Mouse (Mus musculus) spleen, postnatal 36 days (tissue): Measurements from ENCODE around the gene Fzr1.

Experiments used
- DNase-seq, 2 experiments: peaks; one replicate each; pipeline ENCODE4 v3.0.0; 2022; ENCODE audit warnings: low spot score in 2 of 2, mixed read lengths in 1 of 2

Gene Fzr1

DNA sequence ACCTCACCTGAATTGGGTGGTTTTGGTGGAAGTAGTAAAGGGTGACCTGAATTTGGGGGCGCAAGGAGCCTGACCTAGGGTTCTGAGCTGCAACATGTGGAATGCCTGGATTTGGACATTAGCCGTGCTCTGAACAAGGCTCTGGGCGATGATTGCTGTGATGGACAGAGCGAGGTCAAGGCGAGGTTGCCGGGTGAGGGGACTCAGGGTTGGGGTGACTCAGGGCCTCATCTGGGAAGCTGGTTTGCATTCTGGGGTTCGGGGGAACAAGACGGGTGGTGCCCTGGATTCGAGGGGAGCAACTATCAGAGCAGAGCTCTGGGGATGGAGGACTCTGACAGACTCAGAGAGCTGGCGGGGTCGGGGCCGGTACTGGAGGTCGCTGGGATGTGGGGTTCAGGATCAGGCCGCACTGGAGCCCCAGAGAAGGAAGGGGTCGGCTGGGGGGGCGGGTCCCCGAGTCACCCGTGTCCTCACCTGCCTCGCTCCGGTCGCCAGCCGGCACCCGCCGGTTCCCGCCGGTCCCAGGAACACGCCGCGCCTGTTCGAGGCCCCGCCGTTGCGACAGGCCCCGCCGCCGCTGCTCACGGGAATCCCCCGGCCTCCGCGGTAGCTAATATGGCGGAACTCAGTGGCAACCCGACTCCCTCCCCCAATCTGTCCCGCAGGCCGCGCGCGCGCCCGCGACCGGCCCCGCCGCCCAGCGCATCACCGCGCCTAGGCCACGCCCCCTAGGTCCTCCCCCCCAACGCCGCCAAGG is at the start of gene Fzr1:
Gene Fzr1, minus strand, starts transcription at position 724 of the 760 bp plus-strand sequence.
- no peak for DNase-seq

DNA sequence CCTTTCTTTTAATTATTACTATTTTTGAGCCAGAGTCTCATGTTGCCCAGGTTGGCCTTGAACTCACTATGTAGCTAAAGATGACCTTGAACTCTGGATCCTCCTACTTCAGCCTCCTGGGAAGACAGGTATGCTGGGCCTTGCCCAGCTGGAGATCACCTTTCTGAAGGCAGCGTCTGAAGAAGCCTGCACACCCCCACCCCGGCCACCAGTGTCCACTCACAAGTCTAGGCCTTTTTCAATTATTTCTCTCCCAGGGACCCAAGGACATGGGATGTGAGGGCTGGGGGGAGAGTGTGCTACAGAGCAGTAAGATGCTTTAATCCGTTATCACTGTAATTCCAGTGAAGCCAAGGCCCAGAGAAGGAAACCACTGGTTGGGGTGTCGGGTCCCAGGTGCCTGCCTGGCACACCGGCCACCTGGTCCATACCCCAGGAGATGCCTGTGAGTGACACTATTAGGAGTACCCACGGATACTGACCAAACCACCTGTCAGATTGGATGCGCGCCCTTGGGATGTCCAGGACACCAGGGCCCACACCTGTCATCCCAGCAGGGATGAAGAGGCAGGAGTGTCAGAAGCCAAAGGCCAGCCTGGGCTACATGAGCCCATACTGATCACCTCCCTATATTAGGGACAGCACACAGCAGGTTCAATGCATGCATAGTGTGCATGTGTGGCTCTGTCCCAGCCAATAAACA is 49.6 kb upstream of the Fzr1 start:
- DNase-seq: no peak

DNA sequence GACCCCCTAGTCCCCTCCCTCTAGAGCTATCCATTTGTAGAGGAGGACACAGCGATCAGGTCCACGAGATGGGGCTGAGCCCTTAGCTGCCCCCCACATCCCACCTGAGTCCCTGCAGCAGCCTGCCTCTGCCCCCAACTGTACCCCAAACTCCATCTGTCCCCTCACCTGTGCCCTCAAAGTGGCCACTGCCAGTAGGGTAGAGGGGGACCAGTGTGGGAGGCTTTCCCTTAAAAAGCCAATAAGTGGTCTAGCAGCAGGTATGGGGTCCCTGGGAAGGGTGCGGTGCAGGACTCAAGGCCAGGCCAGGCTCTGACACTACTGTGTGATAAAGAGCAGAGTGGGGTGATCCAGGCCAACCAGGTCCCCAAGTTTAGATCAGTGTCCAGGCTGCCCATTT is 49.0 kb upstream of the Fzr1 start:
- DNase-seq: no peak

DNA sequence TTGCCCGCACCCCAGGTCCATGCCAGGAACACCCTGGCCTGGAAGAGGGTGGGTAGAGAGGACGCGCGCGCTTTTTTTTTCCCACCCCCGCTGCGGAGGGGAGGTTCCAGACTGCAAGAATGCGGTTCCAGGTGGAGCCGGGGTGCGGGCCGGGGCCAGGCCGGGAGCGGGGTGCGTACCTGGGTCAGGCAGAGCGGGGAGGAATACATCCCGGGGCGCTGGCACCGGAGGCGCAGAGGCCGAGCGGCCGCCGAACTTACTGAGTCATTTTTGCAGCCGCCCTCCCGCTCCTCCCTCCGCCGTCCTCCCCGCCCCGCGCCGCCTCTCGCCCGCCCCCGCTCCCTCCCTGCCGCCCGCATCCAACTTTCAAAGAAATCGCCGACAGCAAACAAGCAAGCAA is 48.6 kb upstream of the Fzr1 start:
- DNase-seq: no peak

DNA sequence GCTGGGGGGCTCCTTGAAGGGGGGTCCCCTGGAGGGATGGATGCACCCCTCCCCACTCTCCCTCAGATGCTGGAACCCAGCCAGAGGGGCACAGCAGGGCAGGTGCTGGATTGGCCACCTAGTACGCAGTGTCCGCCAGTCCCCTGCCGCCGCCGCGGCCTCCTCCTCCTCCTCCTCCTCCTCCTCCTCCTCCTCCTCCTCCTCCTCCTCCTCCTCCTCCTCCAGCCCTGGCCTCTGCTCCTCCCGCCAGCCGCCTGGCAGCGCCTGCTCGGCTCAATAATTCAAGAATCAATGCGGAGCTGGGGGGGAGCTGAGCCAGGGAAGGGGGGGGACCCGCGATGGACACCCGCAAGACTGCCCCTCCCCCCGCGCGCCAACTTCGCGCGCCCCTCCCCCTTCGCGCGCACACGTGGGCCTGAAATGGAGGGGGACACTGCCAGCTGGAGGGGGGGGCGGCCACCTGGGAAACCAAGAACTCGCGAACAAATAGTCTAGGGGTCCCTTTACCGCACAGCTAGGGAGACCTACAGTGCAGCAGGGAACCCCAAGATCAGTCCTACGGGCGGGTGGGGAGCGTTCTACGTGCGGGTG is 47.9 kb upstream of the Fzr1 start:
- DNase-seq: no peak

GRCm38 (mm10) chr10:81425236-81425850 is 47.0 kb upstream of the Fzr1 start:
- DNase-seq: no peak

GRCm38 (mm10) chr10:81424246-81425051 is 46.1 kb upstream of the Fzr1 start:
- DNase-seq: no peak

DNA sequence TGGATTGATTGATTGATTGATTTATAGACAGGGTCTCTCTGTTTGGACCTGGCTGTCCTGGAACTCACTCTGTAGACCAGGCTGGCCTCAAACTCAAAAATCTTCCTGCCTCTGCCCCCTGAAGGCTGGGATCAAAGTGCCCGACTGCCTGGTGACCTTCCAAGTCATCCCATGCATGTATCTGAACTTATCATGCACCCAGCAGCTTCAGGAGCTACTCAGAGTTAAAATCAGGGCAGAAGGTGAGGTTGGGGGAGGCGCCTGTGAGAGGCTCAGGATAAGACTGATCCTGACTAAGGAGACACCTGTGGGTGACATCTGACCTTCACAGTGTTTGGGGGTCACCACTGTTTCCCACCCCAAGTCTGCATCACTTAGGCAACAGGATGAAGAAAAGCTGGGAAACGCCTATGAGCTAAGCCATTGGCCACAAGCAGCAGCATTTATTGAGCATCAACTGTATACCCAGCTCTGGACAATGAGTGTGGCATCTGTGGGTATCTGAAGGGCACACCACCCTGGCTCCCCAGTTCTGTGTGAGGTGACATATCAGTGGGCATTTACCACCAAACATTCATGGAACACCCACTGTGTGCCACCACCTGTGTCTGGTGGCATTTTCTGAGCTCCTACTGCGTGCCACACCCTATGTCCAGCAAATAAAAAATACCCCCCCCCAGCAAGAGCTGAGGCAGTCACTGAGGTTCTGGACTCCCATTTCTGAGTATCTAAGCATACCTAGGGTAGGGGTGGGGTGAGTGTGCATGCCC is 45.3 kb upstream of the Fzr1 start:
- no peak for DNase-seq

DNA sequence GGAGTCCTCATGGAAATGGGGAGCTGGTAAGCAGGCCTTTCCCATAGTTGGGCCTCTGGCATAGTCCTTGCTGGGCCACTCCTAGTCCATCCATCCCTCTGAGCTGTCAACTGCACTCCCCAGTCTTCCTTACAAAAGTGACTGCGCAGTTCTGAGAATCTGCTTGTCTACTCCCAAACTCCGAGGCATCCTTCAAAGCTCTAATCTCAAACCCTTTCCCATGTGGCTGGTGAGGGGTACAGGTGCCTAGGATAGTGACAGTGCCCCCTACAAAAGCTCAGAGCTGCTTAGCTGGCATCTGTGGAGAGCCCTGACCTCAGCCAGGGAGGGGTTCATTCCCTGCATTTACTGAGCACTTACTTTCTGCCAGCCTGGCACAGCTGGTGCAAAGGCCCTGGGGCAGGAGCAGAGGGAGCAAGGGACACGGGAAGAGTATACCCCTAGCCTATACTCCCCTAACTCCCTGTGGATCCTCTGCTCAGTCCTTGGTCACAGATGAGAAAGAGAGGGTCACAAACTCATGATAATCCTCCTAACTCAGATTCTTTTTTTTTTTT is 44.4 kb upstream of the Fzr1 start:
- DNase-seq: no peak

GRCm38 (mm10) chr10:81422191-81422590 is 43.9 kb upstream of the Fzr1 start:
- no peak for DNase-seq

DNA sequence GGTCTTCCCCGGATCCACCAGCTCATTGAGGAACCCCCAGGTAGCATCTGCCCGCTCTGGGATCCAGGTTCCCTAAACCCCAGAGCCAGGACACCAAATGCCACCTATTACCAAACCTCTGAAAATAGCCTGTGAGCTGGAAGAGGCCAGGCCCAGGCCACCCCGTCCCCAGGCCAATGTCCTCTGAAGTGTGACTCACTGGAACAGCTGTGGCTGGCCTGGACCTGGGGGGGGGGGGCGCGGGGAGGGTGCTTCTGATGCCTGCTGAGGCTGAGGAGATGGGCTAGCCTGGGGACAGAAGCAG is 43.4 kb upstream of the Fzr1 start:
- DNase-seq: no peak

- DNase-seq: no peak
Observed at GRCm38 (mm10) chr10:81421041-81421796, 42.9 kb upstream of the Fzr1 start.

DNA sequence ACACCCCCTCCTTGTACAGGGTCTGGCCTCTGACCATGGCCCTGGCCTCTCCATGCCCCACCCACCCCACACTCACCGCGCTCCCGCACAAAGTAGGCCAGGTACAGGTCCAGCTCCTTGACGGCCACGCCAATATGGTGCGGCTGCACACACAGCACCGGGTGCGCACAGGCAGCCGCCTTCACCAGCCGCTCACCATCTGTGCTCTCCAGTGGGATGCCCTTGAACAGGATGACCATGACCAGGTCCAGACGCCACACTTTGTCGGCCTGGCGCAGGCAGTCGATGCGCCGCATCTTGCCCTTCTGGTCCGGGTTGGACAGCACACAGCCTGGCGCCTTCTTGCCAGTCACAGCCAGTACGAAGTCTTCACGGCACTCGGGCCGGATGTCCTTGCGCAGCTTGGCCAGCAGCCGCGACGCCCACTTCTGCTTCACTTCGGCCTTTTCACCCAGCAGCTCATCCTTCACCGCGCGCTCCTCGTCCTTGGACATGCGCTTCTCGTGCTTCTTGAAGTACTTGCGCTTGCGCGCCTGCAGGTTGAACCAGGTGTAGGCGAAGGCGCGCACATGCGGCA is 42.0 kb upstream of the Fzr1 start:
- DNase-seq: no peak

GRCm38 (mm10) chr10:81419111-81419928 is 41.0 kb upstream of the Fzr1 start:
- no peak for DNase-seq

GRCm38 (mm10) chr10:81418216-81419070 is 40.1 kb upstream of the Fzr1 start:
- DNase-seq: no peak

- no peak for DNase-seq
Observed at GRCm38 (mm10) chr10:81417227-81418215, 39.2 kb upstream of the Fzr1 start.
